Mouse (Mus musculus) liver, embryonic 11.5 days (tissue): ENCODE measurements around the gene Ugt1a8. TPM values are rescaled to one million over a fixed set of nuclear protein-coding genes. Genes with fewer than 3 reads are reported as not detected.

ENCODE experiments used
- ATAC-seq: fragments of 200-750 bp; cut with Nextera tagmentation; replicated peaks from 2 replicates; pipeline ENCODE4 v1.8.0; 2017; ENCODE audit warnings: moderate number of reproducible peaks, mild to moderate bottlenecking, moderate TSS enrichment, moderate library complexity; ENCODE audit not compliant: low FRiP score
- DNase-seq: peaks from one replicate; pipeline ENCODE4 v3.0.0-alpha.2; 2017; ENCODE audit warnings: low spot score
- H3K27ac ChIP-seq: fragments of 300-500 bp; sonication (generic); 2 replicates; pipeline ENCODE4 v1.5.1; 2014; ENCODE audit warnings: mild to moderate bottlenecking, low read depth, low read length, control low read depth
- H3K27me3 ChIP-seq: fragments of 300-500 bp; sonication (generic); replicated peaks from 2 replicates; pipeline ENCODE4 v1.6.1; 2014; ENCODE audit warnings: low read length, mixed read lengths; ENCODE audit not compliant: control insufficient read depth, insufficient read depth
- H3K36me3 ChIP-seq: fragments of 300-500 bp; sonication (generic); 2 replicates; pipeline ENCODE4 v1.6.1; 2014; ENCODE audit warnings: mild to moderate bottlenecking, low read length, moderate library complexity, mixed read lengths; ENCODE audit not compliant: control insufficient read depth, insufficient read depth
- H3K4me1 ChIP-seq: fragments of 300-500 bp; sonication (generic); replicated peaks from 2 replicates; pipeline ENCODE4 v1.6.1; 2014; ENCODE audit warnings: low read length, mixed read lengths; ENCODE audit not compliant: control insufficient read depth, insufficient read depth
- H3K4me2 ChIP-seq: fragments of 300-500 bp; sonication (generic); 2 replicates; pipeline ENCODE4 v1.6.1; 2014; ENCODE audit warnings: mild to moderate bottlenecking, control low read depth, moderate library complexity
- H3K4me3 ChIP-seq: fragments of 300-500 bp; sonication (generic); 2 replicates; pipeline ENCODE4 v1.5.1; 2014; ENCODE audit warnings: low read depth, low read length, control low read depth
- H3K9ac ChIP-seq: fragments of 300-500 bp; sonication (generic); 2 replicates; pipeline ENCODE4 v1.6.1; 2014; ENCODE audit warnings: low read depth, low read length, control low read depth
- H3K9me3 ChIP-seq: fragments of 300-500 bp; sonication (generic); 2 replicates; pipeline ENCODE4 v1.6.1; 2016; ENCODE audit warnings: low read length, inconsistent platforms, mixed read lengths; ENCODE audit not compliant: control insufficient read depth
- WGBS: fragments of 180-500 bp; shearing (Covaris S2); extraction: QIAGEN DNeasy Blood & Tissue Kit; methylation state at CpG from one replicate; pipeline ENCODE4 v1.1.7; 2014; 5-methylcytosine and 5-hydroxymethylcytosine counted together
- polyA plus RNA-seq: library from polyadenylated mRNA; unstranded; fragments of >200 nt; fragmentation: Nextera tagmentation; extraction: Ambion mirVana; gene quantifications from 2 replicates; pipeline ENCODE4 v1.2.1, GENCODE M21; 2014

Ugt1a8 gene
- polyA plus RNA-seq, 1 experiment from 2014 or later, result not detected

GRCm38 (mm10) chr1:88186325-88186935 lies 98.8 kb downstream of the Ugt1a8 start:
- H3K36me3 ChIP-seq, result no peaks in the 10 kb centered on the region
- no peaks in the 10 kb centered on the region for H3K4me1 ChIP-seq
- no peaks in the 10 kb centered on the region for H3K27me3 ChIP-seq
- DNase-seq (no peak), ATAC-seq (no peak)
- no peak overlapping the region for H3K4me3 ChIP-seq
- no peaks in the 10 kb centered on the region for H3K9me3 ChIP-seq
- no peak overlapping the region for H3K4me2 ChIP-seq
- no peak overlapping the region for H3K27ac ChIP-seq
- 79% methylated on average over 5 of the region's 5 CpGs for WGBS
- H3K9ac ChIP-seq, result no peak overlapping the region

- no peaks in the 10 kb centered on the region for H3K27me3 ChIP-seq
- ATAC-seq (no peak), DNase-seq (no peak)
- H3K9me3 ChIP-seq, result no peaks in the 10 kb centered on the region
- no peak overlapping the region for H3K27ac ChIP-seq
- 61% methylated on average over 3 of the region's 3 CpGs for WGBS
- no peak overlapping the region for H3K4me2 ChIP-seq
- no peak overlapping the region for H3K9ac ChIP-seq
- no peak overlapping the region for H3K4me3 ChIP-seq
- H3K4me1 ChIP-seq, result no peaks in the 10 kb centered on the region
- no peaks in the 10 kb centered on the region for H3K36me3 ChIP-seq
These were observed 104.5 kb downstream of the Ugt1a8 start for GRCm38 (mm10) chr1:88192136-88192535.

GRCm38 (mm10) chr1:88195687-88196086 lies 108.1 kb downstream of the Ugt1a8 start:
- Histone ChIP-seq H3K27me3 (no peaks in the 10 kb centered on the region), H3K4me1 (no peaks in the 10 kb centered on the region), H3K4me3 (no peak overlapping the region), H3K4me2 (no peak overlapping the region), H3K9ac (no peak overlapping the region), H3K36me3 (no peaks in the 10 kb centered on the region), H3K9me3 (no peaks in the 10 kb centered on the region), H3K27ac (no peak overlapping the region)
- 90% methylated on average over 1 of the region's 1 CpGs for WGBS
- no peak for ATAC-seq
- DNase-seq, result no peak

GRCm38 (mm10) chr1:88197443-88197842 lies 109.8 kb downstream of the Ugt1a8 start:
- no peaks in the 10 kb centered on the region for H3K4me1 ChIP-seq
- H3K9me3 ChIP-seq, result no peaks in the 10 kb centered on the region
- ATAC-seq (no peak), DNase-seq (no peak)
- no peak overlapping the region for H3K9ac ChIP-seq
- no peaks in the 10 kb centered on the region for H3K27me3 ChIP-seq
- 67% methylated on average over 3 of the region's 3 CpGs for WGBS
- H3K27ac ChIP-seq, result no peak overlapping the region
- H3K36me3 ChIP-seq, result no peaks in the 10 kb centered on the region
- no peak overlapping the region for H3K4me3 ChIP-seq
- H3K4me2 ChIP-seq, result no peak overlapping the region

- Histone ChIP-seq H3K9me3 (no peaks in the 10 kb centered on the region; the same call in 1 of the 2 replicates), H3K27ac (no peak overlapping the region), H3K9ac (no peak overlapping the region), H3K27me3 (no peaks in the 10 kb centered on the region), H3K4me3 (no peak overlapping the region), H3K4me1 (no peaks in the 10 kb centered on the region), H3K36me3 (no peaks in the 10 kb centered on the region), H3K4me2 (no peak overlapping the region)
- ATAC-seq, result no peak
- 73% methylated on average over 2 of the region's 2 CpGs for WGBS
- no peak for DNase-seq
These were observed 112.4 kb downstream of the Ugt1a8 start for GRCm38 (mm10) chr1:88199996-88200395.

- WGBS, result 64% methylated on average over 7 of the region's 7 CpGs
These were observed 112.8 kb downstream of the Ugt1a8 start, which contains the start of gene Ugt1a2 for GRCm38 (mm10) chr1:88200456-88200855. Ugt1a2 (plus strand) TSS chr1:88200601.

GRCm38 (mm10) chr1:88205294-88205922 lies 117.8 kb downstream of the Ugt1a8 start, which contains the start of gene Dnajb3:
Dnajb3 (minus strand) TSS chr1:88205782.
- peak; percentile 88 for ATAC-seq
- H3K9me3 ChIP-seq, result no peaks in the 10 kb centered on the region; the same call in 1 of the 2 replicates
- WGBS, result 6% methylated on average over 62 of the region's 62 CpGs
- peak within 1 kb of the TSS; percentile 56 for H3K4me3 ChIP-seq
- no peaks in the 10 kb centered on the region for H3K36me3 ChIP-seq
- peak within 1 kb of the TSS; percentile 77 for H3K4me2 ChIP-seq
- H3K27ac ChIP-seq, result peak within 1 kb of the TSS; percentile 83
- DNase-seq, result peak; percentile 82
- peaks cover 3% of the 10 kb centered on the region; the same call in 1 of the 2 replicates for H3K4me1 ChIP-seq
- H3K27me3 ChIP-seq, result no peaks in the 10 kb centered on the region
- peak within 1 kb of the TSS; percentile 76 for H3K9ac ChIP-seq

More at GRCm38 (mm10) chr1:88200456-88200855, 112.8 kb downstream of the Ugt1a8 start, which contains the start of gene Ugt1a2:
- no peaks in the 10 kb centered on the region for H3K27me3 ChIP-seq
- DNase-seq, result no peak
- no peak within 1 kb of the TSS for H3K4me2 ChIP-seq
- no peak for ATAC-seq
- no peaks in the 10 kb centered on the region for H3K36me3 ChIP-seq
- no peaks in the 10 kb centered on the region; the same call in 1 of the 2 replicates for H3K9me3 ChIP-seq
- no peak within 1 kb of the TSS for H3K27ac ChIP-seq
- H3K4me3 ChIP-seq, result no peak within 1 kb of the TSS
- no peak within 1 kb of the TSS for H3K9ac ChIP-seq
- no peaks in the 10 kb centered on the region for H3K4me1 ChIP-seq

GRCm38 (mm10) chr1:88206843-88207479 lies 119.3 kb downstream of the Ugt1a8 start:
- no peaks in the 10 kb centered on the region for H3K27me3 ChIP-seq
- H3K9me3 ChIP-seq, result peaks cover 7% of the 10 kb centered on the region
- peaks cover 3% of the 10 kb centered on the region; the same call in 1 of the 2 replicates for H3K4me1 ChIP-seq
- peak; percentile 88 for ATAC-seq
- H3K4me3 ChIP-seq, result no peak overlapping the region
- H3K4me2 ChIP-seq, result peak overlapping the region; percentile 37
- H3K27ac ChIP-seq, result peak overlapping the region; percentile 83
- peak; percentile 32 for DNase-seq
- WGBS, result 47% methylated on average over 2 of the region's 2 CpGs
- no peaks in the 10 kb centered on the region for H3K36me3 ChIP-seq
- H3K9ac ChIP-seq, result no peak overlapping the region
